Mouse (Mus musculus): ENCODE measurements at regions not wholly inside any gene's neighbourhood (a gene's known extent, or its start where the extent isn't known, plus 50 kb on each side); places are given as distances from the start of the nearest gene placed in this dataset.

DNA sequence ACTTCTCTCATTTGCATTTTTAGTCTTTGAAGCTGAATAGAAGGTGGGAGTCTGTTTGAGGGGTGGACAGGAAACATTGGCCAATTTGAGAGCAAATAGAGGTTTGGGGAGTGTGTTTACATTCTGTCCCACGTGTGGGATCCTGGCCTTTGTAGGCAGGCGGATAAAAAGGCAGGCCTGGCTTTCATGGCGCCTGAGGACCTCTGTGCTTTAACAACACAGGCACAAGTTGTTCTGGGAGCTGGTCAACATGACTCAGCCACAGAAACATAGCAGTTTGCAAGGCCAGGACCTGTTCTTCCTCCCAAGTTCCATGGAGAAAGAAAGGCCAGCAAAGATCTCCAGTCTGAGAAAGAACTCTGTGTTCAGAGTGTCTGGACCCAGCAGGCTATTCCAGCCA is 1130.7 kb downstream of the Gsdmc2 start:
- DNase-seq, result no peak

DNA sequence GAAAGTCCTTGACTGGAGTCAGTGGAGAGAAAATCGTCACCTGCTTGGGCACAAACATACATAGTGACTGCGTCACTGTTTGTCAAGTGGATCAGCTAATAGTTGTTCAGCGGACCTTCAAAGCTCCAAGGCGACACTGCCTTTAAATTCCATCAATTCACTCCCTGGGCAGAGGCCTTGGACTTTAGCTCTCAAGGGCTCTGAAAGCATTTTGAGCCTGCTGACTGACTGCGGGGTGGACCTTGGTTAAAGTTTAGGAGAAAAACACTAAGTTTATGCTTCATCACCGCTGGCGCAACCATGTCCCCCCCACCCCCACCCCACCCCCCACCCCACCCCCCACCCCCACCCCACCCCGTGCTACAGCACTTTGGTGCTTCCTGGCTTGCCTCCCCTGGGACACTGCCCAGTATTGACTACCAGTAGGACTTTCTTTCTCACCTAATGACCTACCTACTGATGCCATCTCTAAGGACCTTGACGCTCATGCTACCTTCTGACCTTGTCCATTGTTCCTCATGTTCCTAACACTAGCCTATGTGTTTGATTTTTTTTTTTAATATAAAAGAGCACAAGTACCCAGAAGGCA is 1132.3 kb downstream of the Gsdmc2 start:
- peak; percentile 61 to 76 for DNase-seq

DNA sequence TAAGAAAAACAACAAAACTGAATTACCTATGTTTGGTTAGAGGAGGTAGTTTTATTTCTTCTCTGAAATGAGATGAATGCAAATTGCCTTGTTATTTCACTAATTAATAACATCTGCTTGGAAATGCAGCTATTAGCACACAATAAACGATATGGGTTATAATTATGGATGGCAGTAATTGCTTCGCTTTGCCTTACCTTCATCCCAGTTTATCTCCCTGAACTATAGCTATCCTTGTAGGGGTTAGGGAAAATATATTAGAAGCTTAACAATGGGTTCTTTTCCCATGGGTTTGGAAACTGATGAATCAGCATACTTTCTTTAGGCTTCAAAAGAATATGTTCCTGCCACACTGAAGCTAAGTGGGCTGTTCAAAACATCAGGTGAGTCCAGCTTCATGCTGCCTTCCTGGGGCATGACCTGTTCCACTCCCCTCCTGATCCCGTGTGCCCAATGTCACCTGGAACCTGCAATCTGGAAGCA is 1132.9 kb downstream of the Gsdmc2 start:
- no peak for DNase-seq

DNA sequence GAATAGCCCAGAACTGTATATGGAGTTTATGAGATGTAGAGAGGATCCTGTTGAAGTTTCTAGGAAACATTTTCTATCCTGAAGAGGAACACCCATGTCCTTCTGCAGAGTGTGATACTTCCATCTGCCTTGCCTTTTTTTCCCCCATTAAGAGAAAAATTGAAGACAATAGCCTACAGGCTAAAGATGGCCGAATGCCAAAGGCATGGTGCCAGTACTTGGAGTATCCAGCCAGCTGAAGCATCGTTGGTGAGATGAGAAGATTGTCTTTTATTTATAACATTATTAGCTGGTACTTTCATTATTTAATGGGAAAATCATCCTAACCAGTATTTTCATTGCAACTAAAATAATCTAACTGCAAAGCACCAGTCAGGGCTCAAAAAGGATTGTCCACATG is 1135.4 kb downstream of the Gsdmc2 start:
- peak; percentile 3 to 44 for DNase-seq

DNA sequence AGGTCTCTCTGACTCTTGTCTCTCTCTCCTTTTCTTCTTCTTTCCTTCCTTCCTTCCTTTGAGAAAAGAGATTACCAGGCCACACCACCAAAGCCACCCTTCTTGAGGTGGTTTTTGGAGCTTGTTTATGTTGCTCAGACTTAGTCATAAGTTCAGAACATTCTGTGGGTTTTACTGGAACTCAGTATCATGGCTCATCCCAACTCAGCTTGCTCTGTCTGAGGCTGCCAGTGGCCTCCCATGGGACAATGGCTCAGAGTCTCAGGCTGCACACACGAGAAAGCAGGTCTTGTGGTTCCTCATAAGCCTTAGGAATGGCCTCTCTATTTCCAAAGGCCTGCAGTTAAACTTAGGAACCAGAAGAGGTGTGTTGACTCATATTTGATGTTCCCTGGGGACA is 1146.4 kb downstream of the Gsdmc2 start:
- no peak for DNase-seq

DNA sequence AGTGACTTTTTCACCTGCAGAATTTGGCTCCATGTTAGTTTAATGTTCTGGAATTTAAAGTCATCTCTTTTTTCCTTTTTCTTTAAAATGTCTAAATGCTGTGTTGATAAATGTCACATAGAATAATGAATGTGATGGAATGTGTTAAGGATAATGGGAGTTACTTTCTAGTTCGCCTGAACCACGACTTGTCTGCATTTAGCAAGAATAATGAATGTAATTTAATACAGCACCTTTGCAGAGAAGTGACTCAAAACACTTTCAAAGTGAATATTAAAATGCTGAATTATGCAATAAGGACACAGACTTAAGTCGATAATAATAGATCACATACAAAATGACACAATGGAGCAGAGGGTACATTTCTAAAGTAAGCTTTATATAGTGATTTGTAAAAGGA is 1150.2 kb downstream of the Gsdmc2 start:
- DNase-seq, result no peak

DNA sequence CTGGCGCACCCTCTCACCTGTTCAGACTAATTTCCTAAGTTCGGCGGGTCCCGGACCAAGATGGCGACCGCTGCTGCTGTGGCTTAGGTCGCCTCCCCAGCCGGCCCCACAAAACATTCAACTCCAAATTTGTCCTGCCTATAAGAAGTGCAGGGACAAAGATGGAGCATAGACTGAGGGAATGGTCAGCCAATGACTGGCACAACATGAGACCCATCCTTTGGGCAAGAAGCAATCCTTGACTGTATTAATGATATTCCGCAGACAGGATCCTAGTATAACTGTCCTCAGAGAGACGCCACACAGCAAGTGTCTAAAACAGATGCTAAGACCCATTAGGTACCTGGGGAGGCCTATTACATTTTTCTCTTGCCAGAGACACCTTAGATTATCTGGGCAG is 1151.3 kb downstream of the Gsdmc2 start:
- no peak for DNase-seq

DNA sequence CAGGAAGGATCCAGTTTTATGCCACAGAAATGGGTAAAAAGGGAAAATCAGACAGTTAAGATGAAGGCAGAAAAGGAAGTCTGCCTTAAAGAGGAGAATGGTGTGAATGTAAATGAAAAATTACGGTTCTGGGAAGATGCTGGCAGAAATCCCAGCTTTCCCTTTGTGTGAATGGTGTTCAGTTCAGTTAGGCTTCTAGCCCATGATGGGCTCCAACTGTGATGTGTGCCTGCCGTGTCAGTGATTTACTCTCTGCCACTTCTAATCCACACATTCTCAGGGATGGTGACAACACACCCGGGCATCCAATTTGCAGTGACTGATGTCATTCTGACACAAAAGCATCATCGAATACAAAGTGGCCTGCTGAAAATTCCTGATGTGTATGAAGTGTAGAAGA is 1171.6 kb downstream of the Gsdmc2 start:
- no peak for DNase-seq

DNA sequence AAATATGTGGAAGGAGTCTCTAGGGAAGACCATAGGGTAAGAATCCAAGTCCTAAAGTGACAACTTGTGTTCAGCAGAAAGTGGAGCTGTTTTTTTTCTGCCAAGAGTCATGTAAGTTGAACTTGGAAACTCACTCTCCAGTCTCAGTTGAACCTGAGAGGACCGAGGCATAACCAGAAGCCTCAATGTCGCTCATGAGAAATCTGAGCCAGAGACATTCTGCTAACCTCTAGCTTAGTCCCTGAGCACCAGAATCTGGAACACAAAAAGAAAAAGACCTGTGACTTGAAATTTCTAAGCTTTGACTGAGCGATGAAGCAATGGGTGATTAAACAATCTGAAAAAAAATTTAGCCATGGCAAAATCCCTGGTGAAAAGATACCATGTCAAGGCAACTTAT is 1175.0 kb downstream of the Gsdmc2 start:
- DNase-seq, result no peak

DNA sequence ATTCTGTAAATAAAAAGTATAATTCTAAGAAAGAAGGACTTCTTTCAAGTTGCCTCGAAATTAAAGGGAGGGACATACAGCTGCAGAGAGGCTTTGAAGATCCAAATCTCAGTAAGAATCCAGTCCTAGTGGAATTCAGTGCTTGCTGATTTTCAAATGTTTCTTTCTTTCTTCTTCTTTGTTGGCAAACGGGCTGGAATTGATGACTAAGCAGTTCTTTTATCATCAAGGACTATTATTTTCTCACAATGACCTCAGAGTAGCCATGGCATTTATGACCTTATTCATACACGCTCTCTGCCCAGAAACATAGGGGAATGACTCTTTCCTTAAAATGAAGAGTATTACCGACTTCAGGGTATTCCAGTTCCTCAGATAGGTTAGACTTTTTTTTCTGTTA is 1185.9 kb downstream of the Gsdmc2 start:
- no peak for DNase-seq

DNA sequence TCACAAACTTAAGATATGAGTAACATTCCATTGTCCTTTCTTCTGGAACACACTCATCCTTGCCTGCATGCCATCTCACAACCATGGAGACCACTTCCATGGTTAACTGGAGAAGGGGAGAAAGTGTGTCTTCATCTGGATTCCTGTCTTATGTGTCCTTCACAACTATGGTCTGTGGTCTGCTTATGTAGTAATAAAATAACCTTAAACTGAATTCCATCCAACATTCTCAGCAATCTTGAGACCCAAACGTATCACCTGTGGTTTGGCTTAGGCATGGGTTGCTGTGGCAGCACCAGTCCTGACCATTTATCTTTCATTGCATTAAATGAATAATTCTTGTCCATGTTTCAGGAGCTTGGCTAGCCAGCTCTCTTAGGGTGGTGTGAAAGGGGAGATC is 1186.3 kb downstream of the Gsdmc2 start:
- DNase-seq, result no peak

DNA sequence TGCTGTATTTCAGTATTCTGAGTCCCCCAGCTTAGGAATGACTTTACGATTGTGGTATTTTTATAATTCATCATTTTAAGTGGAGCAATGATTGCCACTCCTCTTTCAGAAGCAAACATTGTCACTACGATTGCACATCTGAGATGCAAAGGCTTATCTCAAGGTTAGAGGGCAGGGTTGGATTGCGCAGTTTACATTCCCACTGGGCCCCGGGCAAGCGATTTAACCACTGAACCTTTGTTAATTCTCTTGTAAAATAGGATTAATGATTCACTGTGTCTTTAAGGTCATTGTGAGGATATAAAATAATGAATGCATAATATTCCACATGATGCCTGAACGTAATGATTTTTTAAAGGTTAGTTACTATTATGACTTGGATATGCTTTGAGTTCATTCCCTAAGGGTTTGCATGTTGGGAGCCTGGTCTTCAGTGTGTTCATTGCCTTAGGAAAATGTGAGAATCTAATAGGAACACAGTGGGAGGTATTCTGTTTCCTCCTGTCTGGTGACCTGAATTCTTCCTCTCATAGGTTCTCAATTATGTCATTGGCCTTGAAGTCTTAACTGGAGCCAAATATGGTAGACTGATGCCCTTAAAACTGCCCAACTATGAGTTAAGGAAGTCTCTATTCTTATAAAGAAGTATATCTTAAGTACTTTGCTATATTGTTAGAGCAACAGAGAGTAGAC is 1198.4 kb downstream of the Gsdmc2 start:
- DNase-seq, result no peak

DNA sequence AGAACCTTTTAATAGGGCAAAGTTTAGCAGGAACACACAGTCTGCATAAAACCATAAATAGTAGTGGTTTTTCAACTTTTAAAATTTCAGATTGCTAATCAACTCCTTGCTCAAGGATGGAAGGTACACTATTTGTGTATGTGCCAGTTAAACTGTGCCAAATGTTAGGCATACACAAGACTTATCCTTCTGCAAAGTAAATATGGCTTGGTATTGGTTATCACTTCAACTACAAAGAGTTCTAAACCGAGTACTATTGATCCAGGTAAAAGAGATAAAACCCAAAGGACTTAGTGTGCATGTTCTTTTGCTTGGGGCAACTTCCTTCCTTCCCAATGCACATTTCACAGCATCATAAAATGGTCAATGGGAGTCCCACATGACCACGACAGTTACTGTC is 1200.2 kb downstream of the Gsdmc2 start:
- no peak for DNase-seq

DNA sequence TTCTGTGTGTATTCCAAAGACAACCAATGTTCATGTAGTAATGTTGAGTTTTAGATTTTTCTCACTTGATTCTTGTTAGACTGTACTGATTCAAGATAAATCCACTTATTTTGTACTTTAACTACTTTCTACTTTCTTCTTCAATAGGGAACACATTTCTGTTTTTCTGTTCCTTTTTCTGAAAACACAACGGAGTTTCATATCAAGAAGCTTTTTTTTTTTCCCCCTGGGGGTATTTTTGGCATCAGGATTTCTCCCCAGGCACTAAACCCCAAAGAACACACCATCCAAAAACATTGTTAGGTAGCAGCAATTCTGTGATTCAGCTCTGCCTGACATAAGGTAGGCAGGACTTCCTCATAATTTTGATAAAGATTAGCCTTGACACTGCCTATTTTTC is 1200.7 kb downstream of the Gsdmc2 start:
- no peak for DNase-seq

DNA sequence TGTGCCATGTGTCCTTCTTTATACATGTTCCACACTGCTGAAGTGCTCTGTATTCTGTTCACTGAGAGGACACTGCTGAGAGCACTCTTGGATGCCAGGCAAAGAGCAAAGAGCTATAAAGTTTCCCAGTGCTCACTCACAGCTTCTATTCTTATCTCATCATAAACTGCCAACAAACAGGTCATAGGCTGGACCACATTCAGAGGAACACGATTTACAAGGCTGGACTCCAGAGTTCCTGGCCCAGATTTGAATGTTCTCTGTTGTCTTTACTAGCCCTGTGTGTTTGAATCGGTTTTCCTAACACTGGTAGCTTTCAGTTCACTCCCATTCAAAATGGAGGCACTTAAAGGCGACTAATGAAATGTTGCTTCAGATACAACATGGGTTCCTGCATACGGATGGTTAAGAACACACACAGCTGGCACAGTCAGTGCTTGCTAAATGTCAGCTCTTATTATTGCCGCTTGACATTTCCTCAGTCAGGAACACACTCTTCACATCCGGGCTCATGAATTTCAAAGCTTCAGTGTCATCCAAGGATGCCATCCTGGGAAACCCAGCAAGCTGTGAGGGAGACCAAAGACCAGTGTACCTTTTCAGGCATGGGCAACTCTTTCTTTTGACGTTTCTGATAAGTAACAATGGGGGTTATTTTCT is 1203.8 kb downstream of the Gsdmc2 start:
- no peak for DNase-seq

DNA sequence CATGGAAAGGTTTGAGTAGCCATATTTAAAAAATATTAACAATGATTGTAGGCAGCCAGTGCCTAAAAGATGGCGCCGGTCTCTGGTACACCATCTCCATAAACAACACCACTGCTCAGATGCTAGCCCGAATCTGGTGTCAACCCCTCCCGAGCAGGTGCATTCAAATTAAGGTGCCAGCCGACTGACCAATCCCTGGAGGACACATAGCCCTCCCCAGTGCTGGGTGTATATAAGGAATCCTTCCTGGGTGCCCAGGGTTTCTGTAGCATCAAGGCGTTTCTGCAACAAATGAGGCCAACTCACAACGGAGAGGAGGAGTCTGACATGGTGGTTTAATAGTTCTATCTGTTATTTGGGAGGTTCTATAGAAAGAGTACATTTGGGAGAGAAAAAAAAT is 1219.6 kb downstream of the Gsdmc2 start:
- no peak for DNase-seq

DNA sequence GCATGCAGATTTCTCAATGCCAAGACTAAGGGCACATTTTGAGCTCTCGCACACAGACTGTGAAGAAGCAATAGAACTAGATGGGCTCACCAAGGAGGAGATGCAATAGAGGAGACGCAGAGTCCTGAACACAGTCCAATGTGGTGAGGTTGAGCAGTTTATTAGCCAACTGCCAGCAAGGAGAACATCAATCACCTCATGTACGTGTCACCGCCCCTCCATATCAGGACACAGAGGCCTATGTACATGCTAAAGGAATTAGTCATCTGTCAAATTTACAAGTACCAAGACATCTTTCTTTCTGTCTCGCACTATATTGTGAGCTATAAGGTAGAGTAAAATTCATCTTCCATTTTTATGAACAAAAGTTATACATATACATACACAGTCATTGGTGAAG is 1228.9 kb downstream of the Gsdmc2 start:
- DNase-seq, result no peak

DNA sequence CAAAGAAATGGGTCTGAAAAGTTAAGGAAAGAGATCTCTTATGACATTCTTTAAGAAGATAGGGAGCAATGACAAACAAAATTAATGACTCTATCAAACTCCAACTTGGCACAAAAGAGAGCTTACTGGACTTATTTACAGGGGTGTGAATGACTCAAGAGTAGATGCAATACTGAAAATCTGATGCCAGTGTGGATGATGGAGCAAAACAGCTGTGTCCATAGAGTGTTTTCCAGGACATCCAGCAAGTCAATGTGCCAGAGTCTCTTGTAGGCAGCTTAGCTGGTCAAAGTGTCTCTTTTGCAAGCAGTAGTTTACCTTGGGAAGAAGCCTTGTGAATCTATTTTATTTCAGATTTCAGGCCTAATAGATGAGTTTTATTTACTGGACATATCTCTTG is 1248.2 kb downstream of the Gsdmc2 start:
- no peak for DNase-seq

DNA sequence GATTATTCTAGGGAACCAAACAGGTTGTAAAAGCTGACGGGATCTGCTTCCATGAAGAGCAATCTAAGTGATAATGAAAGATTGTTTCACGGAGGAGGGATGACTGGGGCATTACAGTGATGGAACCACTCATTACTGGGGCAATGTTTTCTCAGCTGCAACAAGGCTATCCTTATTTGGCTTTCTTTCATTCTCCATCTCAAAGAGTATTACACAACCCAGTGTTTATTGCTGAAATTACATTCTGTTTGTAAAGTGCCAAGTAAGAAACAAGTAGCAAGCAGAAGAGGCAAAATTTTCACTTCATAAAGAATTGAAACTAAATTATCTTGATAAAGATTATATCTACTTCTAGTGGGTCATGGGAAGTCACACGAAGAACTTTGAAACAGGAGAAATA is 1256.4 kb downstream of the Gsdmc2 start:
- DNase-seq, result no peak

DNA sequence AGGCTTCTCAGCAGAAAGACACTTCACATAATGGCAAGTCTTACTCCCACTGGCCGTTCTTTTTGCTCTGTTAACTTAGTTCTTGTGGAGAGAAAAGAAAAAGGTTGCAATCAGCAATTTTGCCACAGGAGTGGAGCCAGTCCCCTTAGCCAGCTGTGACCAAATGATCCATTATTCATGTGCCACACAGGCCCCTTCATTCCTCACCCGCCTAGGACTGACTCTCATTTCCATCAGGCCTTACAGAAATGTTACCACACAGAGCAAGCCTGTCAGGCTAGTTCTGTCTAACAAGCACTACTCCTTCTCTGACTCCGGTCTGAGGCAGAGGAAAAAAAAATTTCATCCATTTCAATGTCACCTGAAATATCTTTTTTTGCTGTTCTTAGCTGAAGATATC is 1266.2 kb downstream of the Gsdmc2 start:
- DNase-seq, result no peak

DNA sequence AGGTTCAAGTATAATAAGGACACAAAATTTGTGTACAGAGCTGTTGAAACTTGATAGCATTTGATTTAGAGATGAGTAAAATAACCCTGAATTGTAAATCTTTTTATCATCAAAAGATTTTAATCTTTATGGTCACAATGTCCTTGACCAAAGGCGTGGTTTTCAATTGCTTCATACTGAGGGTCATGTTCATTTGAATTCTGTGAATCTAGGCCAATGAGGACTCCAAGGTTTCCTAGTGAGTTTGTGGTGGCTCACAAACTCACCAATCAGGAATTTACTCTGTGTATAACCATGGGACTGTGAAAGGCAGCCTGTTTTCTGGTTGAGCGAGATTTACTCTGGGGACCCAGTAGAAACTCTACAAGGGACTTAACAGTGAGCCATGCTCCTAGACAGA is 1269.2 kb downstream of the Gsdmc2 start:
- DNase-seq, result no peak

DNA sequence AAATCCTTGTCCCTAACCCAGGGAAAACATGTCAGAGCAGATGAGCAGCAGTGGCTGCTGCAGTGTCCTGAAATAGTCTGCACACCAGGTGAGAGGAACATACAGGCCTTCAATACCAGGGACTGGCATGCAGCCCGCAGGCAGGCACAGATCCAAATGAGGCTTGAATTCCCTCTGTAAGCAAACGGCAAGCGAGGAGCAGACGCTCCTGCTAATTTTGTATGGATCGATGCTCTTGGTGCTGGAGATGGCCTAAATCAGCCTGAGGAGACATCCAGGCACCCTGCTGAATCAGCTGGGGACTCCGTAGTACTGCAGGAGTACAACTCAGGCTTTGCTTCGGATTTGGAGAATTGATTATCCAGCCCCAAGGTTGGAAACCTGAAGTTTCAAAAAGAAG is 1273.2 kb downstream of the Gsdmc2 start:
- DNase-seq, result peak; percentile 38 to 66

DNA sequence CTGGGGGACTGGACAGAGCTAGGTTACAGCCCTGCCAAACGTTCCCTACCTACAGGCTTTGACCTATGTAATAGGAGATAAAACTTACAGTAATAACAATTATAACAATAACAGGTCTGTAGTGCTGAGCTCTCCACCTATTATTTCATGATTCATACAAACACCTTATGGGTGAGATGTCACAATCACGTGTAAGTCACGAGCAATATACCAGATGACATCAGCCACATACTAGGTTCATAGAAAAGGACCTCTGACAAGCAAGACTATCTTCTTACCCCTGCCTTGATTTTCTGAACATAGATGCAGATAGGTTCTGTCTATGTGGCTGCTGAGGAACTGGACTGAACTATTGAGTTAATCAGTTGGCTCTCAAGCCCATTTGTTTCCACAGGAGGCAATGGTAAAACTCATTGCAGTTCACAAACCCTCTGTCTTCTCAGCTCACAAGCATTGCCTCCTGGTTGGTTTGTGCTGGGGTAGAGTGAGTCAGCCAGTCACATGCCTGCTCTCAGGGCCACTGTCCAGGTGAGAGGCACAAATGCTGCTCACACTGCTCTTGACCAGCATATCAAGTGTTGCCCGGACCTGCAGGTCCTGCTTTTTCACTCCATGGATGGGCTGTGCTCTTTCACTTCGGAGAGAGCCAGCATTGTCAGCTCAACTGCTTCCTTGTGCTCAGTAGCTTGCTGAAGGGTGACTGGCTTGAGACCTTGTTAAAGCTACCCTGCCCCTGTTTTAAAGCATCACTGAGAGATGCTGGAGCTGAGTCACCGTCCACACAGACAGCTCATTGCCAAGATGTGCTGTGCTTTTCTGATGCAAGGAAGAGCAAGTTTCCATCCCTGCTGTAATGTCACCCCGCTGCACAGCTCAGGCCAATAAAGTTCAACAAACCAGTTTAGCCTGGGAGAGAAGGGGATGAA is 1275.9 kb downstream of the Gsdmc2 start:
- no peak for DNase-seq
